In the genomic region with DNA sequence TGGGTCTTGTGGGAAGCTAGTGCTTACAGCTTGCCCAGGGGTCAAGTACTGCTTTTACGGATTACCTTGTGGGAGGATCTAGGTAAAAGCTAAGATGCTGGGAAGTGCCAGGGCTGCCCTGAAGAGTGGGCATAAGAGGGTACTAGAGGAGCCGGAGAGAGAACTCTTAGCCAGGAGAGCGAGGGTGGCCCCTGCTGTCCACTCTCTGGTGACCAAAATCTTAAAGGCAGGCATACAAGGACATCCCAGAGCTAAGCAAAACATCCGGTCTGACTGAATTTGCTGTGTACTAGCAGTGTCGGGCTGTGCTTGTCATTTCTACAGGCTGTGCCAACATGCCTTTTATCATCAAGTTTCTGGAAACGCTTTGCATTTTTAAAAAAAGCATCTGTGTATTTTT, we compare ENCODE assay signal across 14 mouse cellular contexts. TPM values are rescaled to one million over a fixed set of nuclear protein-coding genes. Genes with fewer than 3 reads are reported as not detected.
DNase-seq lines count a peak whose midpoint lies in the region; ATAC-seq lines count a peak whose summit lies in the region.
"Had no signal": no experiment of that assay in that cellular context is flagged by ENCODE, and none has a peak within 500 bp of the region (broad histone marks: within the 10 kb centered on the region; RNA-seq: fewer than 3 reads in every experiment).

No protein-coding gene starts in this region.

- H3K4me1 ChIP-seq in kidney, embryonic 15.5 days, result peaks cover 45% of the 10 kb centered on the region
- peaks cover 58% of the 10 kb centered on the region for H3K4me1 ChIP-seq in embryonic facial prominence, embryonic 14.5 days (ENCODE audit: control insufficient read depth, insufficient read depth, low read length)
- H3K4me1 ChIP-seq in limb, embryonic 12.5 days (replicated peaks), result peaks cover 65% of the 10 kb centered on the region
- peaks cover 55% of the 10 kb centered on the region for H3K4me1 ChIP-seq in stomach, embryonic 14.5 days (ENCODE audit: control insufficient read depth, insufficient read depth, low read length)

- no peak overlapping the region for H3K9ac ChIP-seq in kidney, embryonic 15.5 days
- H3K9ac ChIP-seq in embryonic facial prominence, embryonic 14.5 days (ENCODE audit: low read depth, low read length), result no peak overlapping the region
- H3K9ac ChIP-seq in limb, embryonic 12.5 days (replicated peaks), result no peak overlapping the region
- H3K9ac ChIP-seq in stomach, embryonic 14.5 days (replicated peaks; ENCODE audit: low read depth, low read length), result no peak overlapping the region
- H3K9ac ChIP-seq: liver, postnatal 0 days; midbrain, embryonic 13.5 days had no signal

- H3K27me3 ChIP-seq in kidney, embryonic 15.5 days, result no peaks in the 10 kb centered on the region
- no peaks in the 10 kb centered on the region for H3K27me3 ChIP-seq in embryonic facial prominence, embryonic 14.5 days (replicated peaks; ENCODE audit: control insufficient read depth, insufficient read depth, low read length)
- H3K27me3 ChIP-seq in limb, embryonic 12.5 days, result no peaks in the 10 kb centered on the region
- no peaks in the 10 kb centered on the region for H3K27me3 ChIP-seq in stomach, embryonic 14.5 days (ENCODE audit: control insufficient read depth, insufficient read depth, low read length)
- H3K27me3 ChIP-seq: midbrain, embryonic 13.5 days had no signal

- H3K27ac ChIP-seq in kidney, embryonic 15.5 days, result 0 out of 2 replicates have a peak overlapping the region, but pooled peaks have one; percentile 6
- peak overlapping the region; percentile 93 for H3K27ac ChIP-seq in embryonic facial prominence, embryonic 14.5 days (replicated peaks; ENCODE audit: low read depth, low read length)
- H3K27ac ChIP-seq in limb, embryonic 12.5 days, result peak overlapping the region; percentile 96
- peak overlapping the region; percentile 97; the same call in 1 of the 2 replicates for H3K27ac ChIP-seq in stomach, embryonic 14.5 days (ENCODE audit: low read length)
- H3K27ac ChIP-seq: midbrain, embryonic 13.5 days had no signal

- no peak overlapping the region for H3K4me3 ChIP-seq in kidney, embryonic 15.5 days (replicated peaks)
- no peak overlapping the region for H3K4me3 ChIP-seq in embryonic facial prominence, embryonic 14.5 days (ENCODE audit: low read depth, low read length)
- no peak overlapping the region for H3K4me3 ChIP-seq in limb, embryonic 12.5 days (replicated peaks)
- H3K4me3 ChIP-seq in stomach, embryonic 14.5 days (ENCODE audit: low read depth, low read length), result no peak overlapping the region
- H3K4me3 ChIP-seq: midbrain, embryonic 13.5 days had no signal

- peaks cover 8% of the 10 kb centered on the region; the same call in 1 of the 2 replicates for H3K36me3 ChIP-seq in kidney, embryonic 15.5 days
- H3K36me3 ChIP-seq in embryonic facial prominence, embryonic 14.5 days (ENCODE audit: control insufficient read depth, insufficient read depth, low read length), result peaks cover 47% of the 10 kb centered on the region
- peaks cover 63% of the 10 kb centered on the region for H3K36me3 ChIP-seq in limb, embryonic 12.5 days
- H3K36me3 ChIP-seq in stomach, embryonic 14.5 days (ENCODE audit: control insufficient read depth, insufficient read depth, low read length), result peaks cover 11% of the 10 kb centered on the region
- H3K36me3 ChIP-seq: midbrain, embryonic 13.5 days had no signal

- 71% methylated on average over 6 of the region's 6 CpGs for WGBS in kidney, embryonic 15.5 days
- WGBS in embryonic facial prominence, embryonic 14.5 days, result 56% methylated on average over 6 of the region's 6 CpGs
- WGBS in limb, embryonic 12.5 days, result 81% methylated on average over 6 of the region's 6 CpGs
- WGBS in stomach, embryonic 14.5 days, result 66% methylated on average over 6 of the region's 6 CpGs

- ATAC-seq in kidney, embryonic 15.5 days (replicated peaks; ENCODE audit: low FRiP score), result no peak
- ATAC-seq in embryonic facial prominence, embryonic 14.5 days (ENCODE audit: low read depth), result no peak
- ATAC-seq in limb, embryonic 12.5 days (ENCODE audit: insufficient number of reproducible peaks, insufficient read depth, low FRiP score, low TSS enrichment, low read depth), result no peak
- no peak for ATAC-seq in stomach, embryonic 14.5 days (ENCODE audit: insufficient number of reproducible peaks, insufficient read depth, low FRiP score, low read depth)
- ATAC-seq: forebrain, embryonic 14.5 days; inflammation-experienced regulatory T-cells, adult 6 months; liver, postnatal 0 days; midbrain, embryonic 13.5 days had no signal

- no peak for DNase-seq in kidney, adult 11 months
- no peak for DNase-seq in embryonic facial prominence, embryonic 14.5 days (ENCODE audit: low spot score)
- no peak for DNase-seq in frontal cortex, postnatal 36 days (ENCODE audit: low spot score in 2 of 2)
- no peak for DNase-seq in layer of hippocampus, adult 9-10 months (ENCODE audit: low spot score)
- DNase-seq: cerebellum, adult 9-11 months; gastrocnemius, postnatal 10 days; liver, postnatal 0 days had no signal

- no peak overlapping the region for H3K4me2 ChIP-seq in kidney, embryonic 15.5 days
- H3K4me2 ChIP-seq in embryonic facial prominence, embryonic 14.5 days (ENCODE audit: low read depth, low read length), result no peak overlapping the region
- H3K4me2 ChIP-seq in limb, embryonic 12.5 days, result no peak overlapping the region
- no peak overlapping the region for H3K4me2 ChIP-seq in stomach, embryonic 14.5 days (replicated peaks; ENCODE audit: low read depth, low read length)
- H3K4me2 ChIP-seq: heart, embryonic 11.5 days; midbrain, embryonic 13.5 days had no signal

- no peaks in the 10 kb centered on the region for H3K9me3 ChIP-seq in kidney, embryonic 15.5 days (replicated peaks)
- no peaks in the 10 kb centered on the region for H3K9me3 ChIP-seq in embryonic facial prominence, embryonic 14.5 days (ENCODE audit: control insufficient read depth, low read length)
- no peaks in the 10 kb centered on the region for H3K9me3 ChIP-seq in limb, embryonic 12.5 days
- no peaks in the 10 kb centered on the region for H3K9me3 ChIP-seq in stomach, embryonic 14.5 days (ENCODE audit: control insufficient read depth, low read depth, low read length)
- H3K9me3 ChIP-seq: midbrain, embryonic 13.5 days had no signal

RNA-seq across cellular contexts. Expression of a gene that starts 44.9 kb away (rescaled TPM):
- 51.0 and 62.1 TPM in 2 replicates for polyA plus RNA-seq in kidney, embryonic 15.5 days (2015; fragmentation: Nextera tagmentation; extraction: Ambion mirVana)
- 253 and 258 TPM in 2 replicates for polyA plus RNA-seq in embryonic facial prominence, embryonic 14.5 days (2014; fragmentation: Nextera tagmentation; extraction: Ambion mirVana)
- polyA plus RNA-seq in limb, embryonic 12.5 days (2016; fragmentation: Nextera tagmentation; extraction: Ambion mirVana), result 59.1 and 65.0 TPM in 2 replicates
- polyA plus RNA-seq in stomach, embryonic 14.5 days (2014; fragmentation: Nextera tagmentation; extraction: Ambion mirVana), result 160 and 167 TPM in 2 replicates
- polyA plus RNA-seq: inflammation-experienced regulatory T-cells, adult 6 months had no signal

Comparison
In these comparisons a context has a peak if more than half of its experiments do, and no peak if none do; other contexts are left out.
1. H3K27ac ChIP-seq: peak in every context shown above with its lines; median percentile 97 in stomach, embryonic 14.5 days; 96 in limb, embryonic 12.5 days; 93 in embryonic facial prominence, embryonic 14.5 days; 6 in kidney, embryonic 15.5 days.